Mouse (Mus musculus): ENCODE data around the gene Pde6d.

DNA sequence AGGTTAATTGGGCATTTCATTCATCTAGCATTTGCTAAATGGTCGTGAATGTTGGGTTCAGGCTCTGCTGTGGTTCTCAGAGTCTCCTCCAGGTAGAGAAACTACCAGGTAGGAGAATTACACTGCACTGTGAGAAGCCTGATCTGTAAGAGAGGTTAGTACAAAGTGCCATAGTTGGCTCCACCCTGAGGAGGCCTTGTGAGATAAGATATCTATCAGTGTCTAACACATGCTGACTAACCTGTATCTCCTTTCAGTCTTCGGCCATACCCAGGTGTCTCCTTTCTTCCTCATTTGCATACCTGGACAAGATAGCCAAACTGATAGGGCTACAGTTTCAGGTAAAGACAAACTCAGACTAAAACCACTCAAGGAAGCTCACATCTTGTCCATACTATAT, 19.8 kb downstream of the Pde6d start:
- TF ChIP-seq CTCF (IDR thresholded peaks at IDR 0.05; ENCODE audit: control insufficient read depth, insufficient read depth, insufficient replicate concordance, low read depth, low read length) = no peak
- TF ChIP-seq POLR2A (IDR thresholded peaks at IDR 0.05; ENCODE audit: control insufficient read depth, low read depth, low read length) = no peak
